Mouse (Mus musculus) frontal cortex, postnatal 25 days (tissue): Measurements from ENCODE around the gene Dcdc2c.

Experiments
- DNase-seq, 2 experiments: peaks; one replicate each; pipeline ENCODE4 v3.0.0; 2022; ENCODE audit warnings: low spot score in 2 of 2

Dcdc2c gene

GRCm38 (mm10) chr12:28552299-28552698 is at the start of gene Dcdc2c:
Dcdc2c (minus strand) TSS chr12:28552399.
- DNase-seq, result no peak

DNA sequence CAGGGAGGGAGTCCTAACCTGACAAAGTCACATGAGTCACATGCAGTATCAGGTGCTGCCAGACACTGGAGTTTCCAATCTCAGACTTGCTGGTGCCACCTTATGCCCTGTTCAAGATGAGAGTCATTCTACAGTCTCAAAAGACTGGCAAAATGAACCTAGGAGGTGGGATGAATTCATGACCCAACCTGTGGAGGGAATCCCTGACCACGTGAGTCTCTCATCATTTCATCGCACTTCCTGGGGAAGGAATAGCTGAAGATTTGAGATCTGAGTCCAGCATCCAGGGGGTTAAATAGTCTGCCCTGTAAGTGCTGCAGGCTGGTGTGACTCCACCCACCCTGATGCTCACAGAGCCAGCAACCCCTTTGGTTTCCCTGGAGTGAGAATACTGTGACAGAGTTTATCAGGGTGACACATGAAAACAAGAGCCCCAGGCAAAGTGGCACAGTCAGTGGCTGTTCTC is 46.4 kb upstream of the Dcdc2c start:
- no peak for DNase-seq

DNA sequence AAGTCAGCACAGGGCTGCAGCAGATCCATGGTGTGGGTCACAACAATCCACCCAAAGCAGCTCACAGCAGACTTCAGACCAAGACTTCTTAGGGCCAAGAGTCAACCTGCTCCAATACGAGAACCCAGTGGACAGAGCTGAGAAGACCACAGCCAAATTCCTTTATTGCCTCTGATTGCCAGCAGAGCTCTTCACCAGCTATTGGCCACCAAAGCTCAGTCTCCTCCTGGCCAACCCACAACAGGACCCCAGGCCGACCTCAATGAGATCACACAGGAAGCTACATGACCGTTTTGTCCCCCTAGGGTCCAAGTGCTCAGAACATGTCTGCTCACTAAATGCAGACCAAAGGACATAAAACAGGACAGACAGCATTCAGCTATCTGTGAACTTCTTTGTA is 45.9 kb upstream of the Dcdc2c start:
- DNase-seq, result no peak

DNA sequence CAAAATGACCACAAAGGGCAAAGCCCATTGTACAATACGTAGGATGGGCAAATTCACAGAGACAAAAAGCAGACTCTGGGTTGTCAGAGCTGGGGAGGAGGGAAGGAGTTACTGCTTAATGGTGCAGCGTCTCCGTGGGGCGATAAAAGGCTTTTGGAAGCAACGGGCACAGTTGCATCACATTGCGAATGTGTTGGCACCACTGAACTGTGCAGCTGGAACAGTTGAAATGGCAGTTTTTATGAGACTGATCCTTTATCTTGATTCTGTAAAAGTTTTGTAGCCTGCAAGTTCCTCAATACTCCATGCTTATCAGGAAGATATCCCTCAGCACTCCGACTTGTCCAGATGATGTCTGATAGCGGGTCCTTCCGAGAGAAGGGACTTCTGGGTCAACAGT is 45.5 kb upstream of the Dcdc2c start:
- DNase-seq, result no peak

DNA sequence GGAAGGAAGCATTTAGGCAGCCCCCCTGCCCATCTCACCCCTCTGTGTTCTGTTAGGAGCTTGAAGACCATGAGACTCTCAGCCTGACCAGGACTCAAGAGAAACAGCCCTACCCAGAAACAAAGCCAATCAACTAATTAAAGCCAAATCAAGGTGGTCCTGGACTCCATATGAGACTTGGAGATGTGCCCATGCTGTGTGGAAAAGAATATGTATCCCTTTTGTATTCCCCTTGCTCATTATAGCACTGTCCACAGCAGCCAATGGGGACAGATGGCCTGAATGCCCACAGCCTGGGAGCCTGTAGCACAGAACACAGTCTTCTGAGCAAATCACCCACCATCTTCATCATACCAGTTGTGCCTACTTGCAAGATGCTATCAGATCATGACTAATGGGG is 44.7 kb upstream of the Dcdc2c start:
- DNase-seq, result no peak

DNA sequence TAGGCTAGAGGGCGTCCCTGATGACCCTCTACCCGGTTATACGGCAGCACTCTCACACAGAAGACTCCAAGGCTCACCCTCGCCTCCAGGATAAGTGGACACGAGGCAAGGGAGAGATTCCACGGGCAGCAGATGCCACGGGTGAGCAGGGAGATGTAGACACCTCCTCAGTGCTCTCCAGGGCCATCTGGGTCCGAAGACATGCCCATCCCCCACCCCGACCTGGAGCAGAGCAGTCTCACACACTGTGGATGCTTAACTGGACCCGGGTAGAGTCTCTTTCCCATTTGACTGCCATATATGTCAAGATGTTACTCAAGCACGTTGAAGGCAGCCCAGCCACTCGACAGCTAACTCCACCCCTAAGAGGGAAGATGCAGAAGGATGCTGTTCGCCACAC is 38.2 kb upstream of the Dcdc2c start:
- no peak for DNase-seq

DNA sequence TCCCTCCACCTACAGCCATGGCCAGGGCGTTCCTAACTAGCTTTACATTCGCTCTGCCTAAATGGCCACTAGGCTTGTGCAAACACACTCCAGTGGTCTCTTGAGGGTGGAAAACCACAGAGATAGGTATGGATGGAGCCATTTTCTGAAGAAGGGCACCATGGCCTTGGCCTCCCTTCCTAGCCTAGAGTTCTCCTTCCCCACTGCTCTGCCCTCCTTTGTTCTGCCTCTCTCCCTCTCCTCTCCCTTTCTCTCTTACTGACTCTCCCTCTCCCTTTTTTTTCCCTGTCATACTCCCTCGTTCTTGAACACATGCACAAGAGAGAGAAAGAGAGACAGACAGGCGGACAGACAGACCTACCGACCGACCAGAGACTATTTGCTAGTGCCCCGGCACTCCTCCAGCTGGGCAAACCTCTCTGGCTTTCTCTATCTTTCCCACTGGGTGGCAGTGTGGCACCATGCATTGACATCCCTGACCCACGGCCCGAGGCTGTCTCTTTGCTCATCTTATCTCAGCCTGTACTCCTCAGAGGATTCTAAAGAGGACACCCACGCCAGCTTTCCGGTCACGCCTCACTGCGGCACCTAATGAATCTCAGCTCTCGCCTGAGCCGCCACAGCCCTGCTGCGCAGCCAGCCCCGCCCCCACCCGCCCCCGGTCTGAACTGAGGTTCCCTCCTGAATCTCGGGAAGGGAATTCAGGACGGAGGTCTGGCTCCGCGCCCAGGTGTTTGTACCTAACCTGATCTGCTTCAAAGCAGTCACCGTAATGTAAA is 37.1 kb upstream of the Dcdc2c start:
- peak; percentile 82 to 90 for DNase-seq

DNA sequence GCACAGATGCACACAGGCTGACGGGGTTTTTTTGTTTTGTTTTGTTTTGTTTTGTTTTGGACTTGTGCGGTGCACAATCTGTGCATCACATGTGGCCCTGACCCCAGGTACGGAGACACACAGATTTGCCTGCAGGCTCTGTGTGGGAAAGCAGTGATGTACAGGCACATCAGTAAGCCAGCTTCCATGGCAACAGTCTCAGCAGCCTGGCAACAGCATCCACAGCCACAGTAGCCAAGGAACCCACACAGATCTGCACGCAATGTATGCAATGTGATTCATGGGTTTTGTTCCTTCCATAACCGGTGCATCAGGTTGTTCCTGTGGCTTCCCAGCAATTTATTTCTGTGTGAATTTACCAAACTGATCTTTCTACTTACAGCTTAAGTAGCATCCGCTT is 35.8 kb upstream of the Dcdc2c start:
- DNase-seq, result peak; percentile 36 to 56

GRCm38 (mm10) chr12:28584036-28584435 is 31.8 kb upstream of the Dcdc2c start:
- DNase-seq, result no peak

- DNase-seq, result no peak
Measured at GRCm38 (mm10) chr12:28582423-28582822, 30.2 kb upstream of the Dcdc2c start, which contains the start of gene Allc. Allc (minus strand) TSS chr12:28582523.

- DNase-seq, result no peak
Measured at GRCm38 (mm10) chr12:28579132-28579531, 26.9 kb upstream of the Dcdc2c start.

DNA sequence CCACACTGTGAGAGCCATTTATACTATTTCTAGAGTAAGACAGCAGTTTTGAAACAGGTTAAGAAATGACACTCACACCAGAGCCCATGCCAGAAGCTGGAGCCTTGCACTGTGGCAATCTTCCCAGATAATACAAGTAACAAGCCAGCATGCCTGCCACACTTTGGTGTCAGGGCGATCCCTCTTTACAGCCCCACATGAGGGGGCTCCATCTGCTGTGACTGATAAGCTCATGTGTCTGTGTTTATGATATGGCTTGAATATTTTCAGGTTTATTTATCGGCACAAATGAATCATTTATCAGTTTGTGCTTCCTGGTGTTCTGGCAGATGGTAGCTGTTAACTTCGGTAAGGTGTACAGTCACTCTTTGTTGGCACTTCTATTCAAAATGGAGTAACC is 25.9 kb upstream of the Dcdc2c start:
- no peak for DNase-seq

DNA sequence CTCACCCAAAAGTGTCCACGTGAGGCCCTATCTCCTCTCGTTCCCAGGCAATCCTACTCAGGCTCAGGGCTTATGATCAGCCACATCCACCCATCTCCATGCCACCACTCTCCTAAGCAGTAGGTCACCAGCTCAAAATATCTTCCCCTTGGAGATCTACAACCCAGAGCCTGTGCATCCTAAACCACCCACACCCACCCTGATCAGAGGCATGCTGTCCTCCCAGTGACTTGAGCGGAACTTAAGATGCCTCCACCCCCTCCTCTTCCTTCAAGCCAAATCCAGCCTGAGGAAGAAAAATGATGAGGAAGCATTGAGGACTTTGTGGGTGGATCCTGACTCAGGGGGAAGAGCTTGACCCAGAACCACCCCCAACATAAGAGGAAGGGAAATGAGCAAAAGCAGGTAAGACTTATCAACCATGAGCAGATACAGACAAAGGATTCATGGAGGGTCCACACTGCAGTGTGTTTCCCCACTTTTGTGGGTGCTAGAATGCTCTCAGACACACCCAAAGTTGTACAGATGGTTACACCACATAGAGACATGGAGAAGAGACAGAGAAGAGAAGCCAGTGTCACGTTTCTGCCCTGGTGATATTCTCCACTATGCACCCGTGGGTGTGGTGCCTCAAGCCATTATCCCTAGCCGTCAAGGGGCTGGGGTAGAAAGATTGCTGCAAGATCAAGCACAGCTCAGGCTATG is 23.3 kb upstream of the Dcdc2c start:
- DNase-seq, result no peak

DNA sequence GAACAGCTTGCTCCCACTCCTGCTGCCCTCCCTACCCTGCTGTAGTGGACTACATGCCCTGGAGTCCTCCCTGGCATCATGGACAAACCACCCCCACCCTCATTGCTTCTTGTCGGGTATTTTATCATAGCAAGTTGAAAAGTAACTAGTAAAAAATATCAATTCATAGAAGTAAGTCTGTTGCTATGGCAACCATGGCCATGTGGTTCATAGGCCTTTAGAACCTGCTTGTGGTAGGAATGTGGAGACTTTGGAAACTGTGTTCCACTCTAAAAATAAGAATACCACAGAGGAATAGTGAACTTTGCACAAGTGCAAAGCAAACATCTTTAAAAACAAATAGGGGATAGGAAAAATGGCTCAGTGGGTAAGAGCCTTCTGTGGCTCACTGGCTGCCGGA is 20.0 kb upstream of the Dcdc2c start:
- DNase-seq, result no peak

DNA sequence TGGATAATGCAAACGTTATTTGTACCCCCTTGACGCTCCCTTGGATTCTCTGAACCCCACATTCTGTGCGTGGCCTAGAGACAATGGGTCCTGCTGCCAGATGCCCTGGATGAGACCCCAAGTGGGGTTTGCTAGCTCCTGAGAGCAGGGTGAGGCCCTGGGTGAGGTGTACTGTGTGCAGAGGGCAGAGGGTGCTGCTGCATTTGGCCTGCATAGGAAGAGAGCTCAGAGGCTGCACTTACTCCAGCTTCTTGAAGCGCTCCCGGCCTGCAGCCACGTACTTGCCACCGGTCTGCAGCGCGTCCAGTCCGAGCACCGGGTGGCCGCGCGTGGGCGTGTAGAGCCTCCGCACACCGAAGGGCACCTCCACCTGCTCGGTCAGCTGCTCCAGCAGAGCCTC is 424 bp downstream of the Dcdc2c start:
- DNase-seq, result no peak

DNA sequence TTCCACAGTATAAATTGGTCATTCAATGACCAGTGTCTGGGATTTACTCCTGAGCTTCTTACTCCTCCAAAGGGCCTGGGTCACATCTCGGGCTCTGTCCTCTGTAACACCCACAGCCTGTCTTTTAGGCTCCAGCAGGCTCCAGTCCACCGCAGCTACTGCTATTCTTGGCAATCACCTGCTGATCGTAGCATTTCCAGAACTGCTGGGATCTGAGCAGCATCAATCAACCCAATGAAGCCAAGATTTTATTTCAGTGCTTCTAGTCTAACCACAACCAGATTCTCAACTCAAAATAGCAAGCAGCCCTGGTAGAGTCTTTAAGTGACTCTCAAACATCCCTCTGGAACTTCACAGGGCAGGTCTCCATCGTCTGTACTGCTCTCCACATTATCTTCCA is 3.3 kb downstream of the Dcdc2c start:
- no peak for DNase-seq

- DNase-seq, result no peak
Measured at GRCm38 (mm10) chr12:28514264-28514775, 37.9 kb downstream of the Dcdc2c start.

- no peak for DNase-seq
Measured at GRCm38 (mm10) chr12:28509699-28510280, 42.4 kb downstream of the Dcdc2c start.

DNA sequence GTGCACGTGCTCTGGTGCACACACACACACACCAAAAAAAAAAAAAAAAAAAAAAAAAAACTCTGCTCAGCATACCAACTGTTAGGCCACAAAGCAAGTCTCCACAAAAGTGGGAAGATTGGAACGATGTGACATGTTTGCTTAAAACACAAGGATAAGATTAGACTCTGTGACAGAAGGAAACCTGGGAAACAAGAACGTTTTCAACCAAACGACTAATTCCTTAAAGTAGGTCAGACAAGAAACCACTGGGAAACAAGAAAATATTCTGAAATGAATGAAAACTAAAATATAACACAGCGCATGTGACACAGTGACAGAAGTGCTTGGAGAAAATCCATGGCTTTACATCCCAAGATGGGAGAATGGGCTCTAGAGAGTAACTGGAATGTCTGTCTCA is 57.9 kb downstream of the Dcdc2c start:
- no peak for DNase-seq

- DNase-seq, result no peak
Measured at GRCm38 (mm10) chr12:28482483-28483160, 69.6 kb downstream of the Dcdc2c start.

DNA sequence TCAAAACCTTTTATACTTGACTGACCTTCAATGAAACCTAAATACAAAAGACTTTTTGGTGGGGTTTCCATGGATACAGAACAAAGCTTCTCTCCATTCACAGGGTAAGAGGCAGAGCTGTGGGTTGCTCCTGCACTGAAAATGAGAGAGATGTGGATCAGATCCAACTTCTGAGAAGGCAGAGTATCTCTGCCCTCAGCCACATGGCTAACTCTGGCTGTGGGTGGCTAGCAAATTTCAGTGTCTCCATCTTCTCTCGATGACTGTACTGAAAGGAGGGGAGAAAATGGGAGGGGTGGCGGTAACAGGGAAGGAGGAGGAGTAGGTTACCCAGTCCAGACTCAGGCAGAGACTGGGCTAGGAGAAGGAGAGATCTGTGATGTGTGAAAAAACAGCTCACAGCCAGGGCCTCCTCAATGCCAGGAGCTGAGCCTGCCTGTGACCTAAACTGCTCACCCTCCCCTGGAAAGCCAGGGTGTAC is 91.2 kb downstream of the Dcdc2c start:
- no peak for DNase-seq

DNA sequence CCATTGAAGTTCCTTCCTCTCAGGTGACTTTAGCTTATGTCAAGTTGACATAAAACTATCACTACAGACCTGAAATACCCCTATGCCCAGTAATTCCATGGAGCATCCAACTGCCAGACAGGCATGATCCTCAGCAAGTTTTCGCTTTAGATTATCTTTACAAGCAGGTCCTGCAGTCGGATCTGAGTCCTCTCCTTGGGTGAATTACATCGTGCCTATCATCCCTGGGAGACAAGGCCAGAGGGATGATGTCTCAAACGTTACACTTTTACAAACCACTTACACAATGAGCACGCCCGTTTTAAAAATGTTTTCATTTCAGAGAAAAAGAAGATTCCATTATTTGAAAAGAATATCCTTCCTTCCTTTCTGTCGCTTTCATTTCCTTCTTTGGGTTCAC is 91.7 kb downstream of the Dcdc2c start:
- DNase-seq, result no peak
